Mouse (Mus musculus): ENCODE measurements around the gene 0610040J01Rik.
A peak's percentile ranks its signal among the peaks of the same experiment; 100 is the strongest.

Gene 0610040J01Rik

DNA sequence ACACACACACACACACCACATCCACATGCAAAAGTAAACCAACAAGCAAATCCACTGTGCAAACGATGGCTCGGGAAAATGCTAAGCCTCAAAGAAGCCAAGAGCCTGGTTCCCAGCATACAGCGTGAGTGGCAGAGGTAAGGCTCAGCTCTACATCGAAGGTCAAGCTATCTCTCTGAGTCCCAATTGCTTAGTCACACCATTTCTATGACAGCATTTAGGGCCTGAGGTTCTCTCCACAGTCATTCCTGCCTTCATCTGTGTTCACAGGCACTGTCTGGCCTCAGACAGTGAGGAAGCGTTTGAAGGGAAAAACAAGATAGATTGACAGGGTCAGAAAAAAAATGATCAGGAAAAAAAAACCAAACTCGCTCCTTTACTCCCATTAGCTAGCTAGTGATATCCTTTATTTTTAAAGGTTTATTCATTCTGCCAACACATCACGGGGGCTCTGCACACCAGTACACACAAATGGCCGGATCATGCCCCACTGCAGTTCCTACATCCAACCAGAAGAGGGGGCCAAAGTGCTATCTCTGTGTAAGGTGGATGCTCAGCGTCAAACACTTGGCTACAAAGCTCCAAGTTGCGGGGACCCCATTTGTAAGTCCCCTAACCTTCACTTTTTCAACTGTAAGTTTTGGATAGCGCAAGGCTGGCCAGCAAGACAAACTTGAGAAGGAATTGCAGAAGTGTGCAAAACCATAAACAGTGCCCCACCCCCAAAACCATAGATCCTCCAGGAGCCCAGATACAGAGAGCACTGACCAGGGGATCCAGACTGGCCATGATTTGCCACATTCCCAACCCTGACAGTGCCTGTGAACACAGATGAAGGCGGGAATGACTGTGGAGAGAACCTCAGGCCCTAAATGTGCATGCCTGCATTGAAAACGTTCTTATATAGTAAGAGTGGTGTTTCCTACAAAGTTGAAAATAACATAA is 94.3 kb downstream of the 0610040J01Rik start:
- peak; percentile 86 for DNase-seq

DNA sequence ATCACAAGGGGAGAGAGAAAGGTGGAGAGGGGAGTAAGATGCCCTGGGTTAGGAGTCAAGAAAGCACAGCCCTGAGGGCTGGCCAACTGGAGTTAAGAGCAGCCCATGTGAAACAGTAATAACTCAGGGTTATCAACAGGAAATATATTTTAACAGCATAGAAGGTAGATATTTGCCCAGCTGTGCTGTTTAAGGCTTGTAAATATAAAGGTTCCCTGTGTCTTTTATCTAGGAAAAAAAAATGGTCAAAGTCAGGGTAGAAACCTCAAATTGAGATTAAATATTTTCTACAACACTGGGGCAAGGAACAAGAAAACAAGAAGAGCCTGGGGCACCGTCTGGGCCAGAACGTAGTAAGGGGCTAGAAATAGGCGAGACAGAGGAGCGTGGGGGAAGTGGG is 95.3 kb downstream of the 0610040J01Rik start:
- no peak for DNase-seq

DNA sequence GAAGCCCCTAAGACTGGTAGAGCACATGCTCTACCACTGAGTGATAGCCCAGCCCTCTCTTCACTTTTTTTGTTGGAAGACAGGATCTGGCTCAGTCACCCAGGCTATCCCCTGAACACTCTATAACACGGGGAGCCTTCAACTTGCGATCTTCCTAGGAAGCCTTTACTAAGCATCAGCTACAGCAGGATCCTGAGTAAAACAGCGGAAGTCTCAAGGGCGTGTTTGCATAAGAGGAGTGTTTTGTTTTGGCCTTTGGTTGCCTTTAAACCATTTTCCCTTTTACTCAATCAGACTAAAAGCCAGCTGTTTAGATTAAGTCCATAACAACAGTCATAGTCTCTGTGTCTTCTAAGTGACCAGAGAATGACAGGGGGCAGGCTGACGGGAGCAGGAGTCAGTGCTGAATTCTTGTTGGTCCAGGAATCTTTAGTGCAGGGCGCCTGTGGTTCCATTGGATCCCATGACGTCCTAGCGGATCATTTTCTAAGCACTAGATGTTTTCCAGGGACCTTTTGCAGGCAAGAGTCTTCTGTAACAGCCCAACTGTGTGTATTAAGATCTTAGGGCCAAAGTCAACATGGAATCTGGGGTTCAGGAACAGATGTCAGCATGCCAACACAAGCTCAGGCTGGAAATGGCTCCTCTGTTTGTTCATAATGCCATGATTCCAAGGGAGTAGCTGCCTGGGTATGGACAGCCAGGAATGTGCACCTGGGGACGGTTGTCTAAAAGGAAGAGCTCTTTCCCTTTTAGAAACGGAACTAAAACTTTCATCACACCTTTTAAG is 98.2 kb downstream of the 0610040J01Rik start:
- DNase-seq, result no peak

DNA sequence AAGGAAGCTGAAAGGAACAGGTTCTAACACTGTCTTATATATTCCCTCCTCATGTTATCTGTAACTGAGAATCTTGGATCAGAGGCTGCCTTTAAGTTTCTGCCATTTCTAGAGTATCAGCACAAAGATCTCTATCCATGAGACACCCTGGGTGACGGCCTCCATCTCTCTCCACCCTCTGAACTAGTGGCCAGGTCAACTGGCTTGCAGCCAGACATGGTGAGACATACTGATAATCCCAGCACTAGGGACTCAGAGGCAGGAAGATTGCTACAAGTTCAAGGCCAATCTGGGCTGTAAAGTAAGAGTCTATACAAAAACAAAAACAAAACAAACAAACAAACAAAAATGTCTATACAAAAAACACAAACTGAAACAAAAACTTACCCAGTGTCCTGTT is 102.7 kb downstream of the 0610040J01Rik start:
- DNase-seq, result no peak

DNA sequence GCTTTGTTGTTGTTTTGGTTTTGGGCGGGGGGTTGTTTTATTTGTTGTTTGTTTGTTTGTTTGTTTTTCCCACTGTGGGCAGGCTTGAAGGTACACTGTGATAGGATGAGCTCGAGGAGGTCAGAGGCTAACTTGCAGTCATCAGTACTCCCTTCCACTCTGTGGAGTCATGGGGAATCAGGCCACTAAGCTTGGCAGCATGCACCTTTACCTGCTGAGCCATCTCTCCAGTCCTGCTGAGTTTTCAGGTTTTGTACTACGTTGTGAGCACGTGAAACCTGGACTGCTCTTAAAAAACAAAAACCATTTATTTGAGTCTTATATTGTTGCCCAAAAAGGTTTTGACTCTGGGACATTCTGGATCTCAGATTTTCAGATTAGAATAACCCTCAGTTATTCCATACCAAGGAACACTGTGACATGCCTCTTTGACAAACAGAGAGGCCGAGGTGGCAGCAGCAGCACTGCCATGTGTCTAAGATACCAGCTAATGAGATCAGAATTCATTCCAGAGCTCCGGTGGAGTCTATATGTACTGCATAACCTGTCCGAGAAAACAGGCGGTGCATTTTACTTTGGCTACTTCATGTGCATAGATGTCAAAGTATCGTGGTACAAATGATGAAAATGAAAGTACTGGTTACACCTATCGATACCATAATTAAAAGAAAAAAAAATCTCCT is 104.4 kb downstream of the 0610040J01Rik start:
- no peak for DNase-seq

DNA sequence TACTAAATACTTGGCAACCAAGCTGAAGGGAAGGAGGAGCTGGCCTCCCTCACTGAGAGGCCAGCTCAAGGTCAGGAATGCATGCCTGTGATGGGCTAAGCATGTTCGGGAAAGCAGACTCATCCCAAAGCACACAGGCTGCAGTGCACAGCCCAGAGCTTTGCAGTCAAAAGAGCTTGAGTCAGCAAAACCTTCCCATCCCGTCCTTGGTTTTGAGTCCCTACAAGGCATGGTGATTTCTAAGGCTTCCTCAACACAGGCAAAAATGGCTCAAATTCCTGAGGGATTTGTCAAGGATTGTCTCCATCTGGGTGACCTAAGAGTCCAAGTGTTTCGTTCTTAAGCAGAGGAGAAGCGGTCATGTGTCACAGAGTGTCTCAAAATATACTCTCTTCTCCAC is 106.0 kb downstream of the 0610040J01Rik start:
- DNase-seq, result no peak

DNA sequence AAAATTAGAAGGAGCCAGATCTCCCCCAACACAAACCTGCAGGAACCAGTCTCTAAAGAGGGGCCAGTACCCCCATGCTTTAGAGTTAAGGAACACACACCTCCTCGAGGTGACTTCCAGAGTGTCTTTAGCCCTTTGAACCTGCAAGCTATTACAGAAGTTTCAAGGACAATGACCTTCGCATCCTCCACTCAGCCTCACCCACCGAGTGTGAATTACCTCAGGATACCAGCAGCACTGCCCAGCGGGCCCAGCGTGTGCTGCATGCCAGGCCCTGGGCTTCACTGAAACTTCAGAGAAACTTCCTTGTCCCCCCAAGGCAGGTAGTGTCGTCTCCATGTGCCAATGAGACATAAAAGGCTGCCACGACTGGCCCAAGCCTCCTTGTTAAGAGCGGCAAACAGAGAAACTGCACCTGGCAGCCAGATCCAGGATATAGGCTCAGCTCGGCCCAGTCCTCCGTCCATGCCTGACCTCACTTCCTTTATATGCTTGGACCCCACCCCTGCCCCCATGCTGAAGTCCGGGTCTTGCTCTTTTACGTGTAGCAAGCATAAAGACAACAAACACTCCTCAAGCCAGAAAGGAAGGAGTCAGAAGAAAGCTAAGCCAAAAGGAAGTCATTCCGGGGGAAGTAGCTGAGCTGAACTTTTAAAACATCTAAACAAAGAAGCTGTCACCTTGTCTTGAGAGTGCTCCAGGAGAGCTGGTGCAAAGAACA is 111.3 kb downstream of the 0610040J01Rik start:
- no peak for DNase-seq

DNA sequence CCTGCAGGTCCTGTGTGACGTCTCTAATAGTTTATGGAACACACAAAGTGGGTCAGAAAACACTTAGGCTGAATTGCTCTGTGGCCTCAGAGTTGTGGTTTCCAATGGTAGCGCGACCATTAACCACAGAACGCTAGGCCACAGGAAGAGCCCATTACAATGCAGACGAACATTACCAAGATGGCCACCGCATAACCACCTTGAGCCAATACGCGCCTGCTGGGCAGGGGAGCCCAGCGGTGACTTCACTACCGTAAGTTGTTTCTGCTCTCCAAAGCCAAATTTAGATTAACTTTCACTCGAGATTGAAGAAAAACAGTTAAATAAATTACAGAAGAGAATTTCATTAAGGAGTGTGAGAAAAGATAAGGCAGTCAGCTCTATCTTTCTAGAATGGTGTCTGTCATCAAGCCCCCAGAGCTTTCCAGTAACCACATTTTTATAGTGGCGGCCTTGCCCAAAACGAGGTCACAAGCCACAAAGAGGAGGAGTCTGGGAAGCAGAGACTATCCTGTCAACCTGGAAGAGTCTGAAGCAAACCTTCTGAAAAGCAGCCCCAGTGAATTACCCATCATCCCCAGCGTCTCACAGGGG is 113.0 kb downstream of the 0610040J01Rik start:
- no peak for DNase-seq

DNA sequence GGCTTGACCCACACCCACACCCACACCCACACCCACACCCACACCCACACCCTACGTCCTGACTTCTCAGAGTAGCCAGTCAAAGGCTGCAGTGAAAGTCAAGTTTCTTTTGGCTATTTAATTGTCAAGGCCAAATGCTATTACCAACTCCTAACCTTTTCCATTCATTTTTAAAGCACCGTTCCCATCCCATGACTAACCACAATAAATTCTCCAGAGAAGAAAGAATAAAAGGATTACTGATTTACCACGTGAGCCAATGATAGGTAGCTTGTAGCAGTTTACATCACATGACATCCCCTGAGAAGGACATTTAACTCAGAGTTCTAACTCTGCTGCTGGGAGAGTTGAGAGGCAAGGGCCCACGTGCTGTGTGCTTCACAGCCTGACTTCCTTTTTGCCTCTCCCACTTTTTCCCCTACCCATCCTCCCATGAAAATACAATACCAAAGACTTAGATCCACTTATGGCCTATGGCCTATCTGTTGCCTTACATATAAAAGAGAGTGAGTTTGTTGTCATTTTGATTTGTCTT is 118.7 kb downstream of the 0610040J01Rik start:
- no peak for DNase-seq

DNA sequence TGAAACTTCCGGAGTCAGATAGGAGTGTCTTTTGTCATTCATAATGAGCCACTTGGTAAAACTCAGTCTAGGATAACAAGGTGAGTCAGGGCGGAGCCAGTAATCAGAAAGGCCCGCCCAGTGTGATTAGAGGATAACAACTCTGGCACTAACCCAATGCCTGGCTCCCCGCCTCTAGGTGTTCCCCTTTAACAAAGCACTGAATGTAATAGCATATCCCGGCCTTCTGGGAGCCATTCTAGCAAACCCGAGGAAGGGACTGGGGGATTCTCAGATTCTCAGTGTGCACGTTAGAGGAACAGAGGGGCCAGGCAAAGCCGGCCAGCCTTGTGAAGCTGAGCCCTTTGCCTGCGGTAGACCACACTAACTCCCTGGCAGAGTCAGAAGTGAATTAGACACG is 120.7 kb downstream of the 0610040J01Rik start:
- DNase-seq, result no peak

DNA sequence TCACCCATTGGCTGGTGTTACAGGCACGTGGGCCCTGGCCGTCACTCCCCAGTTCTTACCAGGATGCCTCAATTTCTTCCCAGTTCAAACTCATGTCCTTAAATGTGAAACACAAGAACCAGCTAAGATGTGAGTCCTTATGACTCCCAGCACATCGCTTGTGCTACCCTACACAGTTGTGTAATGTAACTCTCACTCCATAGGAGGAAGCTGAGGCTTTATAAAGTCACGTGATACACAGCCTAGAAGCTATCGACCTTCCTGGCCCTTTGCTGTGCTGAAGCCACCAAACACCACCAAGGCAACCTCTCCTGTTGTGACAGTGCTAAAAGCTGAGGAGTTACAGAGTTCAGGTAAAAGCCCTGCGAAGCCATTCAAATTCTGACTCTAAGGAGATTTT is 123.4 kb downstream of the 0610040J01Rik start:
- no peak for DNase-seq

DNA sequence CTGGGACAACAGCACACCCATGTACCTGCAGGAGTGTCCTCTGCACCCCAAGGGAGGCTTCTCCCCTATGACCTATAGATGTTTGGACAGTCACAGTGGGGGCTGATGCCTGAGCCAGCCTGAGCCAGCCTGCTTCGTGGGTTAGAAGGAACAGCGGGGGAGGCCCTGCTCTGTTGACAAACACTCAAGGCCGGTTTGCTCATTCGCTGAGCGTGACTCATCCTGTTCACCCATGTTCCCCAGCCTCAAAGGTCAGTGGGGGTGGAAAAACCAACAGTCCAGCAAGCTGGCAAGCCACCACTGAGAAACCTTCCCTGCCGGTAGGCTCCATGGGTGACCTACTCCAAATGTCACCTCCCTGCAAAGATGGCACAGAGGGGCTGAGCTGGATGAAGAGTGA is 124.6 kb downstream of the 0610040J01Rik start:
- DNase-seq, result no peak

DNA sequence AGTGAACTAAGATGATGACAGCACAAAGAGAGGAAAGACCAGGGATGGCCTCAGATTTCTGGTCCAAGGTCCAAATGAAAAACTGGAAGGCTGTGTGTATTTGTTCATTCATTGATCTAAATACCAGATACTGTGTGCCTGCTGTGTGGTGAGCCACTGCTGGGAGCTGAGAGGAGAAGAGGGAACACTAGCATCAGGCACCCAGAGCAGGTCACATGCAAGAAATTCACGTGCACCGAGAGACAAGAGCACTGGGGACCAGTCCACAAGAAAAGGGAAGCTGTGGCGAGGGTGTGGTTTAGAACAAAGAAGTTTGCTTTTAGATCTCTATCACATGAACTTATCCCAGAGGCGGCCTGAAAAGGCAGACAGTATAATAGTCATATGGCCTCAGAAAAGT is 126.4 kb downstream of the 0610040J01Rik start:
- no peak for DNase-seq

DNA sequence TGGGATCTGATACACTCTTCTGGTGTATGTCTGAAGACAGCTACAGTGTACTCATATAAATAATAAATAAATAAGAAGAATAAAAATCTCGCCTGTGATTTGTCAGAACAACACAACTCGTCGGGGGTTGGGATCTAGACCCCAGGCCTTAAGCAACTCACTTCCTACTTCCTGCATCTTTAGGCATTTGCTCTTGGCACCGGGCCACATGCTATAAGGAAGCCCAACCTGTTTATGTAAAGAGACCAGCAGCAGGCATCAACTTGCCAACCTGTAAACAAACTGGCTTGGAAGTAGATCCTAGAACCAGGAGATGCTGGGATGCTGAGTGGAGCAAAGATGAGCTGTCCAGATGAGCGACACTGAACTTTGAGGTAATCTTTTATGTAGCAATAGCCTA is 129.7 kb downstream of the 0610040J01Rik start:
- DNase-seq, result no peak

DNA sequence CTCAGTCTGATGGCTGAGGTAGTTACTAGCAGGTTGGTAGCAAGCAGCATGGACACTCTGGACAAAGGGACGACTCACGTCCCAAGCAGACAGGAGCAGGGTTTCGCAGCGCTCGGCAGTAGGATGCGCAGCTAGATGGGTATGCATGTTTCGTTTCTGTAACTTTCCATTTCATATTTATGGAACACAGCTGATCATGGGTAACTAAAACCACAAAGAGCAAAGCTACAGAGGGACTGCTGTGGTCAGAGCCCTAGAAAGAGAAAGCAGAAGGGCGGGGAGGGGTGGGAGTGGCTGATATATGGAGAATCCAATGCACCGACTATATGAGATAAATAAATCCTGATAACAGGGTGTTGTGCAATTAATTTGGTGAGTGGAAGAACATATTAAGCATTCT is 131.1 kb downstream of the 0610040J01Rik start:
- no peak for DNase-seq

DNA sequence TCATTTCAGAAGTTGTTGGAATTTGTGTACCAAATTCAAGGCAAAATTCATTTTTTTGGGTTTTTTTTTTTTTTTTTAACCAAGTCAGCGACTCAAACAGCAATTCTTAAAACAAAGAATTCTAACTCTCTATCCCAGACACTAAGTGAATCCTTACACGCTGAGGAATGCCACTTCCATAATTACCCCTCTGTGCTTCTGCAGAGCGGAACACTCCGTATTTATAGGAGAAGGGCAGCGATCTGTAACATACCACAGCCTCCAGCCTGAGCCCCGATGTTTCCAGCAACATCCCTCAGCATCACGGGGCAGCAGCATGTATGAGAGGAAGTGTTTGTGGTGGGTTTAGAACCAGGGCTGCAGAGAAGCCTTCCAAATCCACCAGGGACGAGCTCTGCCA is 135.4 kb downstream of the 0610040J01Rik start:
- no peak for DNase-seq

DNA sequence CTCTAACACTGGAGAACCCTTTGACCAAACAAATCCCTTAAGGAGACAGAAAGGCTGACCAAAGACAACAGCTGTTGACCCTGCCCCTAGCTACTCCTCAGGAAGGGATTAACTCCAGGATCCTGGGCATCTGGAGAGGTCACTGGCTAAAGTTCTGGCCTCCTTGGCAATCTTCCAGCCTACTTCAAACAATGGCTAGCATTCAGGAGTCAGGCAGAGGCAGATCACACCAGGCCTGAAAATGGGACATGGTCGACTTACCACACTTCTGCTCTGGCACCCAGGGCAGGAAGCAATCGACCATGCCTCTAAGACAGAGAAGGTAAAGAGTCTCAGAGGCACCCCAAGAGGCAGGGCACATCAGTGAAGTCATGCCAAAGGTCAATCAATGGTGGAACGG is 137.0 kb downstream of the 0610040J01Rik start:
- no peak for DNase-seq

Measured in thymus, postnatal 4 days (tissue).